Mouse (Mus musculus): ENCODE measurements around the gene Lexm.

Lexm gene

GRCm38 (mm10) chr4:106541491-106541890, 75.5 kb downstream of the Lexm start:
- DNase-seq (ENCODE audit: low spot score in 2 of 2), result no peak

Measured in frontal cortex, postnatal 10 days (tissue).